Mouse (Mus musculus) retina, postnatal 7 days (tissue): ENCODE measurements at regions not wholly inside any gene's neighbourhood (a gene's known extent, or its start where the extent isn't known, plus 50 kb on each side); places are given as distances from the start of the nearest gene placed in this dataset.
"Not testable (repeated sequence)": the region's sequence is repeated elsewhere in the genome, so short reads cannot be mapped to it uniquely, and the experiment has no call there.

ENCODE experiments used
- DNase-seq: peaks from one replicate; pipeline ENCODE4 v3.0.0-alpha.2; 2012; ENCODE audit warnings: low read depth, low spot score

- DNase-seq, result no peak
Measured at GRCm38 (mm10) chrX:166809165-166809564, 223.6 kb upstream of the Egfl6 start.

GRCm38 (mm10) chrX:166808207-166808606 is 222.7 kb upstream of the Egfl6 start:
- no peak for DNase-seq

DNA sequence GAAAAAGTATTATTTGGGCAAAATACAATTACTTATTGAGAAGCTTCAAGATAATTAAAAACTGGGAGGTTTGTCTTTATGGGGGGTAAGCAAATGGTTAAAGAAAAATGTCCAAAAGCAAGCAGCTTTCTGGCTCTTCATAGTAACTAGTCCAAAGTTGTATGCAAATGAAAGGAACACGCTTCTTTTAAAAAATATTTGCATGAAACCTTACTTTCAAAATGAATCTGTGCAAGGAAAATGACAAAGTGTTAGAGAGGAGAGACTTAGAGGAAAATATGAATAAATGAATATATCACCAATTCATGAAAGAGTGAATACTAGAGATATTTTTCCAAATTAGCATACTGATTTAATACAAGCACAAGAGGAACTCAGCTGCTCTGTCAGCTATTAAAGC is 220.4 kb upstream of the Egfl6 start:
- no peak for DNase-seq

DNA sequence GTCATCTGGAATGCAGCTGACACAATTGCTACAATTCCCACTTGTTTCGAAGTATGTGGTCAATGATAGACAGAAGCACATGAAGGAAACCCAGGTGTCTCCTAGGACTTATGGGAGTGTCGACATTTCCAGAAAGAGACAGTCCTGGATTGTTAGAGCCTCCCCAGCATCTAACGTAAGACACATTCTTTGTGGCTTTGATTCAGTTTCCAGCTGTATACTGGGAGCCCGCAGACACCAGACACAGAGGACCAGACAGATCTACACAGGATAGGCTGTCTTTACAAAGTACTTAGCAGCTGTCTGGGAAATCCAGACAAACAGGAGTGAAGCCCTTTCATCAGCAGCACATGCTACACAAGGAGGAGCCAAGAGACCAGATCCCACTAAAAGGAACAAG is 220.0 kb upstream of the Egfl6 start:
- DNase-seq, result no peak

DNA sequence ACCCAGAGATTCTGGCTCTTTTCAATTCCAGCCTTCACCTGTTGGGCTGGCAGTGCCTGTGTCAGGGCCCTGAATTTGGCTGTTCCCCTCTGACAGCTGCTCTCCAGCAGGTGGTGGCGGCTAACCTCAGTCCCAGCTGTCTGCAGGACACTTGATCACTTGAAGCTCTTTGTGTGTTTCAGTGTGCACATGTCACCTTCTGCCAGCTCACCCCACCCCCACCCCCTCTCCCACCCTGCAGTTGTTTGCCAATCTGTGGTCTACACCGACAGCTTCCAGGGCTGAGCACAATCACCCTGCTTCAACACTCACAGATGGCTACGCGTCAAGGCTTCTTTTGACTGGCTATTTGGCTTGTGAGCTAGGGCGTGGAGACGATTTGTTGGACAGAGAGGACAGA is 217.7 kb upstream of the Egfl6 start:
- no peak for DNase-seq

DNA sequence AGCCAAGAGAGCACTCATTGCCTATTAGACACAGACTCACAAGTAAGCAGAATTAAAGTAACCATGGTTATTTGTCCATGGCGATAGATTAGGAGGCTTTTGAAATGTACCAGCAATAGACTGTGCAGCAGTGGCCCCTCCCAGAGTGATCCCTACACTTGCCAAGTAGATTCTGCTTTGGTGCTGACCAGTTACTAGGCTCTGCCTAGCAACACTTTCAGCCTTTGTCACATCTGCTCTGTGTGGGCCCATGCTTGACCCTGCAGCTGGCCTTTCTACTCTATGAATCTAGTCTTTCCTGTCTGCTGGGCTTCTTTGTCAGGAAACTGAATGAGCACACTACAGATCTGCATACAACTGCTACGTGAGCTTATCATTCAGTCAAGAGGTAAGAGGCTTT is 215.5 kb upstream of the Egfl6 start:
- no peak for DNase-seq

GRCm38 (mm10) chrX:166795651-166796050 is 210.1 kb upstream of the Egfl6 start:
- DNase-seq, result no peak

DNA sequence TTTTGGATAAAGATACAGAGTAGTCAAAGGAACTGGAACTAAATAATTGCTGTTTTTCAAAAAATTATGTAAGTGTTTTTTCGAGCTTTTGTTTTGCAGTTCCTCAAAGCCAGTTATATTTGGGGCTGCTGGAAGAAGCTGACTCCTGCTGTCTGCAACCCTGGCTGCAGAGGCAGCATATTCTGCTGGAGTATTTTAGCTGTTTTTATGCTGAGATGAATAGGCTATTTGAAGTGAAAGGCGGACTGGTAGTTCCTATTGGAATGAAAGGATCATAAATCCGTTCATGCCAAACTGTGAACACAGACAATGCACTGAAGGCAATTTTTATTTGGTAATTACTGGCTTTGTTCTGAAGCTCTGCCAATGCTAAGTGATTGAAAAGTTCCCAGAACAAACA is 203.5 kb upstream of the Egfl6 start:
- no peak for DNase-seq

GRCm38 (mm10) chrX:166787137-166787536 is 201.6 kb upstream of the Egfl6 start:
- not testable (repeated sequence) for DNase-seq

DNA sequence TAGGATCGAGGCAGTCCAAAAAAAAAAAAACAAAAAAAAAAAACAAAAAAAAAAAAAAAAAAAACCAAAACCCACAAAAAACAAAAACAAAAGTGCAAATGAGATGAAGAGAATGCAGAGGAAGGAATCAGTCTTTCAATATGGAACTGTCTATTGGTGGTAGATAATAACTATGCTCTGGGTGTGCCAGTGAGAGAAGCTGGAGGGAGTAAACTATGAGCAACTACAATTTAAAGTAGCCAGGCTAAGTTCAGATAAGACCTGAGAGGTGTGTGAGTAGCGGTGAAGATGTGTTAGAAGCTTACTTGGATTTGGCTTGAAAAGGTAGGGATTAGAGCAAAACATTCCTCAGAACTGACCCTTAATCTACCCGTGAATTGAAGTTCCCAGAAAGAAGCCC is 200.1 kb upstream of the Egfl6 start:
- no peak for DNase-seq

DNA sequence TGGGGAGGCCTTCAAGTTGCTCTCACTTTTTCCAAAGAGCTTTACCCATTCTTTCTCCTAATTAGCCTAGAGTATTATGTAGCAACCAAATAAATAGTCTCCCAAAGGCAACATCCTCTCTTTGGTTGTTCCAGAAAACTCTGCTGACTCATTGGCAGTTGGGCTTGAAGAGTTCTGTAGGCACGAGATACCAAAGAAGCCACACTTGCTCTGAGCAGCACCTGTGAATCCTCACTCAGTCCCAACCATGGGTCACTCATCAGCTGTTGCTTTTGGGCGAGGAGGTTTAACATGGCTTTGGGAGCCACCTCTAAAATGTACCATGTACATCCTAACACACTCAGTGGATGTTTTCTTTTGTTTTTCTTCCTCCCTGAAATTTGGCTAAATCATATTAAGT is 197.9 kb upstream of the Egfl6 start:
- DNase-seq, result no peak

DNA sequence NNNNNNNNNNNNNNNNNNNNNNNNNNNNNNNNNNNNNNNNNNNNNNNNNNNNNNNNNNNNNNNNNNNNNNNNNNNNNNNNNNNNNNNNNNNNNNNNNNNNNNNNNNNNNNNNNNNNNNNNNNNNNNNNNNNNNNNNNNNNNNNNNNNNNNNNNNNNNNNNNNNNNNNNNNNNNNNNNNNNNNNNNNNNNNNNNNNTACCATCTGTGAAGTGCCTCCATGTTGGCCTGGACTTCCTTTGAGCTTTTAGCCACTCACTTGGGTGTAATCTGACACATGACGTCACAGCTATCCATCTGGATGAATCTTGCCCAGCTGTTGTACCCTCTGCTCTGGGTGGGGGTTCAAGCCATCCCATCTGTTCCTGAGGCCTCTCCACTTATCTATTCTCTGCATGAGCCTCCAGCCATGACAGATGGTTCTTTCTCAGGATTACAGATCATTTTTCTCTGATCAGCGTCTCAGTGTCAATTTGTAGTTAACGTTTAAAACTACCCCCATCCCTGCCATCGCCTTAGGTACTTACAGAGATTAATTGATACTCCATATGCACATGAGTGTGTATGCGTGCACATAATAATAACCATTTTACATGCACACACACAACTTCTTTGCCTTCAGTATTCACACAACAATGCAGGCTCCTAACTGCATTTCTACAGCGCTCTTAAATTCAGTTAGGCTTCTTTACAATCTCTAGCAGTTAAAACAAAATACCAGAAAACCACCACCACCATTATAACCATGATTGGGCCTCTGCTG is 194.0 kb upstream of the Egfl6 start:
- DNase-seq, result peak; percentile 50

DNA sequence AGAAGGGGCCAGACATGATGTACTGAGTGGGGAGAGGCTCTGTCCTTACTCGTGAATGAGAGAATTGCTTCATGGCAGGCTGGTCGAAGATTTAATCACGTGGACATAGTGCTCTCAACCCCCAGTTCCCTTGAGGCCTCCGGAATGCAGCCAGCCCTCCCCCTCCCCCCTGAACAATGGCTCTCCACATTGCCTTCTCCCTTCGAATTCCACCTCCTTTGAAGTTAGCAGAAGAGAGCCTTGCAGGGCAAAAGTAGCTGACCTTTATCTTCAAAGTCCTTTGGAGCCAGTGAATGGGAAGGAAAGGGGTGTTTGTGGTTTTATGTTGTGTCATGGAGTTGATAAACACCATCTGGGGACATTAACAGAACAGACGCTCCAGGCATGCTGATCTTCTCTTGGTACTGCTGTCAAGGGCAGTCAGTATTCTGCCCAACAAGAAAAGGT is 187.9 kb upstream of the Egfl6 start:
- DNase-seq, result no peak

DNA sequence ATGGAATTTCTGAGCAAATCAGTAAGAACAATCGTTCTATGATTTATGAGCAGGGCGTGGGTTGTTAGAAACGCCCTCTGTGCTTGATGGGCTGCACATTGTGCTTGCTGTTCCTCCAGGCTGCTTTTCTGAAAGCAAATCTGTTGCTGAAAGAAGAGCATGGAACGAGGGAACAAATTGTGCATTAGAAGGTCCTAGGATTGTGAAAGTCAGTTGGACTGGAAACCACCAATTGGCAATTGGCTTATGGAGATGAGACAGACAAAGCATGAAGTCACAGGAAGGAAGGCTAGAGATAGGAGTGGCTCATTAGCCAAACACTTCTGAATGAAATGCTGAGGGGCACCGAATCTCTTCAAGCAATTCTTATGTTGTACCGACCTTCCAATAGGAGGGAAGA is 181.5 kb upstream of the Egfl6 start:
- DNase-seq, result no peak

DNA sequence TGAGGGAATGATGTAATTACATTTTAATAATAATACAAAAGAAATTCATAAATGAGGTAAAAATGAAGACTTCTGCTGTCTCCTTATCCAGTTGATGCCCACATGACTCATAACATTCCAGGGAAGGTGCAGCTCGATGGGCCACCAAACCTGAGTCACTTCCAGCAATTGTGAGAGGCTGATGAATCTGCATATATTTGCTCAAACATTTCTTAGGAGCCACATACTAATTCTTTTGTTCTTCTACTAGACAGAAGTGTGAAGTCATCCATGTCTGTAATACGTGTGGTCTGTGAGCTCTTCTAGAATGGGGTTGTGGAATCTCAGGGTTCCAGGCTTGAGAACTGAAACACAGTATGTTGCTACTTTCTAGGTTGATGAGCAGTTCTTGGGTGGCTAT is 180.1 kb upstream of the Egfl6 start:
- no peak for DNase-seq

- no peak for DNase-seq
Measured at GRCm38 (mm10) chrX:166762098-166762497, 176.6 kb upstream of the Egfl6 start.

DNA sequence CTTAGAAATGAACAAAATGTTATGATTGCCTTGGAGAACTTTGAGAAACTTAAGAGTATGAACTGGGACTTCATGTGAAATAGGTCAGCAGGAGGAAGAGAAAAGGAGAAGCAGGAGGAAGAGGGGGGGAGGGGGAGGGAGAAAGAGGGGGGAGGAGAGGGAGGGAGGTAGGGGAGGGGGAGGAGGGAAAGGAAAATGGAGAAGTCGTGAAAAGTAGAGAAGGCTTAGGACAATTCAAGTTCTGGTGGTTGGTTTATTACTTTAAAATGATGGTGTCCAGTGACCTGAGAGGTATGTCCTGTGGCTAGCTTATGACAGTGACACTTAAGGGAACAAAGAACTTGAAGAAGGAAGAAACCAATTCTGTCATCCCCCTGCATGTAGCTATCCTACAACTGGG is 171.6 kb upstream of the Egfl6 start:
- no peak for DNase-seq

GRCm38 (mm10) chrX:166754967-166755654 is 169.6 kb upstream of the Egfl6 start:
- DNase-seq, result no peak

DNA sequence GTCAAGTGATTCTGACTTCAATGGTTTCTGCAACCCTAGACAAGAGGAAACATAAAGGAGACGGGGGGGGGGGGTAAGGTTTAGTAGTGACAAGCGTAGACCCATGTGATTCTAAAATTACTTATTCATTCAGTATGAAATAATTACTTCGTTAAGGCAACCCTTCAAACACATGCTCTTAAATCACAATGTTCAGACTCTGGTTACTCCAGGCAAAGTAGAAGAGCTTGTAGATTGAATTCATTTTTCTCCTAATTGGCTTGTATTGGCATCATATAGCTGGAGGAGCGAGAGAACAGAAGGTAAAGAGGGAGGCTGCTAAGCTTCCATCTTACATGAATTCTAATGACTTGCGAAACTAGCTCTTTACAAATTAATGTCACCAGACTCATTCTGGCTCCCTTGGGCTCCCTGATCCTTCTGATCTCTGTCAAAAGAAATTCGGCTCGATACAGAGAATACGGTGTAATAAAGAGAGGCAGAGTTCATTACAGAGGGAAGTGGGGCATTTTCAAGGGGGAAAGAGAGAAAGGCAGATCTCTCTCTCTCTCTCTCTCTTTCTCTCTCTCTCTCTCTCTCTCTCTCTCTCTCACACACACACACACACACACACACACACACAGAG is 163.6 kb upstream of the Egfl6 start:
- DNase-seq, result no peak

DNA sequence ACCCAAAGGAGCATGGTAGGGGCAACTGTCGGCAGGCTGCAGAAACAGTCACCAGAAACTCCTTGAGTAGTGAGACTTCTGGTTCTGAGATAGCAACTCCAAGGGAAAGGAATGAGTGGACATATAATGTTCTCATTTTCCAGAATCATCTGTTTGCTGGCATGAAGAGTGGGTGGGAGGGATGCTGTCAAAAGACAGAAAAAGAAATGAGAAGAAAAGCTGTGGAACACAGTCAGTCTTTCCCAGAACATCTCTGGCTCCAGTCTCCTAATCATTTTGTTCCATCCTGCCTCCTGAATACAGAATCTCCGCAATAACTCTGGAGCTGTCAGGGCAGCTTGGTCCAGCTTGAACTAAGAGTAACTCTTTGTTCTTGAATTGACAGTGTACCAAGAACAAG is 145.8 kb upstream of the Egfl6 start:
- DNase-seq, result no peak

DNA sequence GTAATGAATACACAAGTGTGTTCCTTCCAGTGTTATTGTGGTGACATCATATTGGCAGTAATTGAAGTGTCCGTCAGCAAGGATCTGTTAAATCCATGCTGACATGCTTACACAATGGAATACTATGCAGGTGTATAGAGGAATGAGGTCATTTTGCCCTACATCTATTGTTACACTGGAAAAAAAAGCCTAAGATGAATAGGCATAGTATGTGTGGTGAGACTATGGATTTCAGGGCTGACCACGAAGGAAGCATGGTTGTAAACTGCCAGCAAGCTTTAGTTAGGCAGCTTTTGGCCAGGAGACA is 143.1 kb upstream of the Egfl6 start:
- no peak for DNase-seq

GRCm38 (mm10) chrX:166727823-166728621 is 142.5 kb upstream of the Egfl6 start:
- no peak for DNase-seq
